Mouse (Mus musculus): ENCODE data around the gene Mrps18a.
A peak's percentile ranks its signal among the peaks of the same experiment; 100 is the strongest.

The Mrps18a gene

GRCm38 (mm10) chr17:46152847-46153782 lies 42.3 kb downstream of the Mrps18a start, which contains the start of gene Mad2l1bp:
Gene Mad2l1bp (minus strand): TSS chr17:46153553.
- DNase-seq, result peak; percentile 86

GRCm38 (mm10) chr17:46154336-46154735 lies 43.5 kb downstream of the Mrps18a start:
- DNase-seq, result no peak

- no peak for DNase-seq
Observed at GRCm38 (mm10) chr17:46156680-46157079, 45.9 kb downstream of the Mrps18a start.

GRCm38 (mm10) chr17:46157131-46157530 lies 46.3 kb downstream of the Mrps18a start:
- DNase-seq, result no peak

- DNase-seq, result no peak
Observed at GRCm38 (mm10) chr17:46159236-46159635, 48.5 kb downstream of the Mrps18a start.

GRCm38 (mm10) chr17:46160090-46160662 lies 49.4 kb downstream of the Mrps18a start:
- DNase-seq, result peak; percentile 85

- DNase-seq, result peak; percentile 95
Observed at GRCm38 (mm10) chr17:46160686-46161085, 49.9 kb downstream of the Mrps18a start, which contains the start of gene Gtpbp2. Gene Gtpbp2 (plus strand): TSS chr17:46161032.

- no peak for DNase-seq
Observed at GRCm38 (mm10) chr17:46161179-46161578, 50.4 kb downstream of the Mrps18a start.

GRCm38 (mm10) chr17:46161710-46162109 lies 50.9 kb downstream of the Mrps18a start:
- no peak for DNase-seq

GRCm38 (mm10) chr17:46162551-46162950 lies 51.8 kb downstream of the Mrps18a start:
- no peak for DNase-seq

GRCm38 (mm10) chr17:46162951-46163421 lies 52.2 kb downstream of the Mrps18a start:
- DNase-seq, result no peak

- DNase-seq, result no peak
Observed at GRCm38 (mm10) chr17:46164301-46164700, 53.5 kb downstream of the Mrps18a start.

- DNase-seq, result no peak
Observed at GRCm38 (mm10) chr17:46164791-46165190, 54.0 kb downstream of the Mrps18a start.

- DNase-seq, result no peak
Observed at GRCm38 (mm10) chr17:46165460-46165859, 54.7 kb downstream of the Mrps18a start.

- no peak for DNase-seq
Observed at GRCm38 (mm10) chr17:46166270-46166669, 55.5 kb downstream of the Mrps18a start.

- DNase-seq, result no peak
Observed at GRCm38 (mm10) chr17:46167014-46167413, 56.2 kb downstream of the Mrps18a start.

- DNase-seq, result no peak
Observed at GRCm38 (mm10) chr17:46168318-46168717, 57.5 kb downstream of the Mrps18a start.

GRCm38 (mm10) chr17:46168768-46169167 lies 58.0 kb downstream of the Mrps18a start:
- DNase-seq, result no peak

- no peak for DNase-seq
Observed at GRCm38 (mm10) chr17:46170538-46170937, 59.8 kb downstream of the Mrps18a start.

Measured in right cerebral cortex, postnatal 25 days (tissue).